Mouse (Mus musculus): Measurements from ENCODE around the gene Slc16a10. TPM values are rescaled to one million over a fixed set of nuclear protein-coding genes. Genes with fewer than 3 reads are reported as not detected.
"Not testable (repeated sequence)": the region's sequence is repeated elsewhere in the genome, so short reads cannot be mapped to it uniquely, and the experiment has no call there.

Slc16a10 gene
- total RNA-seq, 4 experiments from 2014 or later = 19.3 to 24.6 (median 19.9) TPM

DNA sequence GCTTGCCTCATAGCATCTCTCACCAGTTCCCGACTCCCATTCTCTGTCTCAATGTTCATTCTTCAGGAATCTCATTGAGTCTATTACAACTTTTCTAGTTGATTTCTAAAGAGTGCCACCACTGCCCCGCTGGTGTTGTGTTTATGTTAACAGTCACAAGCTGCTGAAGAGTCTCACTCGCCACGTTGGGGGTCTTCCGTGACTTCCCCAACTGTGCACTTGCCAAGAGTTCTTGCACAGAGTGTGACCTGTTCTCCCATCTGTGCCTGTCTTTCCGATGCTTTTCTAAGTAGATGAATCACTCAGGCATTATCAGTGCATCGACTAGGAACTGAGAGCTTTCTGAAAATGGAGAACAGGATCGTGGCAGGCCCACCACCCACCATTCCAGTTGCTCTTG is 114.0 kb downstream of the Slc16a10 start:
- no peak for DNase-seq (ENCODE audit: low spot score)

DNA sequence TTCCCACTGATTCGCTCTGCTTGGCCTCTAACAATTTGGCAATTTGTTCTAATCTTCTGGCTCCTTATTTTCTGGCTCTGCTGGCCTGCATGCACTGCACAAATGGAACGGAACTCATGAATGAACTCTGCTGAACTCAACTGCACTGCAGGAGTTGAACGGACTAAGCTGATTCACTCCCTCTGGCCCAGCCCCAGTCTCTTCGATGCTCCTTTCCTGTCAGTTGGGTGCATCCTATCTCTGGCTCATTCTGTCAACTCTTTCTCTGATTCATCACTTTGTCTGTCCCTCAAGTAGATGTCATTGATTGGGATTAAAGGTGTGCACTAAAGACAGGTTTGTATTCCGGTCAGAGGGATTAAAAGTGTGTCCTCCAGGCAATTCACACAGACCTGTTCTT is 115.5 kb downstream of the Slc16a10 start:
- DNase-seq (ENCODE audit: low spot score) = no peak

DNA sequence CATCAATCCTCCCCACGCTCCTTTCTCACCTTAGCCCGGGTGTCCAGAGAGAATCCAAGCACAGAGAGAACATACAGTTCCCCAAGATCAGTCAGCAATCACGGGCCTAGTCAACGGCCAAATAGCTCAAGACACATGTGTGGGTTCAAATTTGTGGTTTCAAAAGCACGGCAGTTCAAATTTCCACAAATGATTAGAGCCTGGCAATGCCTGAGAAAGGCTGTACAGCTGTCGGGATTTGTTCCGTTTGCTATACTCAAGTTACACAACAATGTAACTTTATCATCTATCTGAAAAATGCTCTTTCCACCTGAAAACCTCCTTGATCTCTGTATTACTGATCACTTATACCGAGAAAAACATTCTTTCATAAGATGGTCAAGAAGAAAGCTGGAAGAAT is 116.5 kb downstream of the Slc16a10 start:
- no peak for DNase-seq (ENCODE audit: low spot score)

DNA sequence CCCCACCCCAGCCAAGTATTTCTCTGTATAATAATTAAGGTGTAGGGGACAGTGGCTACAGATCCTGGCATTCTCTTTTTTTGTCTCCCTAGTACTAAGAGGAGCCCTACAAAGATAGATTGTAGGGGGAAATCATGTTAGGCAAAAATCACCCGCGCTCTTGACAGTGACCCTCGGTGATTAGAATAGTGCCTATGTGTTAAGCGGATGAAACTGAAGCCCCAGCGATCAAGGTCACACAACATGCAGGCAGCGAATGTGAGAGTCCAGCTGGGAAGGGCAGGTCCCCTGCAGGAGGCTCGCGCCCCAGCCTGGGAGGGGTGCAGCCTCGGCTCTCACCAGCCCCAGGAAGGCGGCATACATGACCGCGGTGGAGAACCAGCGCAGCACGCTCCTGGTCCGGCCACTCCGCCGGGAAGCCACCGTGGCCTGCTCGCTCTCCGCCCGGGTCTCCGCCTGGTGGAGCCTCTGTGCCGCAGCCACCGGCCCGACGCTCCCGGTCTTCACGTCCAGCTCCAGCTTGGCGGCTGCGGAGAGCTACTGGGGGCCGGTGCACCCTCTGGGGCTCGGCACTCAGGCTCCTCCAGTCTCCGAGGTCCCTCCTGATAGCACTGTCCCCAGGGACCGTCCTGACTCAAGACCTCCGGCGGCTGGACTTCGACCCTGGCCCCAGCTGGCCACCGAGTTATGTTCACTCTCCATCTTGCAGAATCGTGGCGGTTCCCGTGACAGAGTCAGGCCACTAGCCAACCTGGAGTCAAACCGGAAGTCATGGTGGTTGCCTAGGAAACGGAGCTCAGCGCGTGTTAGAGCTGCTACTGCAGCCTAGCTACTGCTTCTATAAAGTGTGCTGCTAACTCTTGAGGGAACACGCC is 117.3 kb downstream of the Slc16a10 start, which contains the start of gene Mfsd4b1:
Mfsd4b1 (minus strand) TSS at position 715 of the 875 bp plus-strand sequence.
- DNase-seq (ENCODE audit: low spot score) = peak; percentile 82

DNA sequence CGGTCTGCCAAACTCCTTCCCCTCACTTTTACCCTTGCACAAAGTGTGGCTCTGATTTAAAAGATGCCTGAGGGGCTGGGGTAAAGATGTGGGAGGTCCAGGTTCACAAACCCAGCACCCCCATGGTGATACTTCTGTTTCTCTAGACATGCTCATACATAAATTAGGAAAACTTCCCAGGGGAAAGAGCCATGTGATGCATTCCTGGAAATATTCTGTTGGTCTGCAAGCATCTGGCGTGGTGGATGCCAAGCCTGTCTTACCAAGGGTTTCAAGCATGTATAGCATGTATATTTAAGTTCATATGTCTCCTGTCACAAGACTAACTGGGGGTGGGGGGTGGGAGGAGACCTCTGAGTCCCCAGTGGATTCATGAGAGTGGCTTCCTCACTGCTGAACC is 121.7 kb downstream of the Slc16a10 start:
- no peak for DNase-seq (ENCODE audit: low spot score)

DNA sequence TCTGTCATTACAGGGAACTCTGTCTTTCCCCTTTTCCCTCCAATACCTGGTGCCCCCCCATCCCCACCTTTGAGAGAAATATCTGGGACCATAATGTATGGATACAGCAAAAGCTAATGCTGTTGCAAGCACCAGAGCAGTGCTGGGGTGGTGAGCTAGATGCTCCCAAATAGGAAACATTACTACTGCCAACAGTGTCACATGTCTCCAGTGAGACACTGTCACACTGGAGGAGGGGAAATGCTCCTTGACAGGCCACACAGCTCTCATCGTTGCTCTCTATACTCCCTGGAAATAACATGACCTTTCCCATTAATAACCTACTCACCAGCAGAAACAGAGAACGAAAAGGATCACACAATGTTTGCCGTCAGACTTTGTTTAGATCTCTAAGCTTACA is 122.6 kb downstream of the Slc16a10 start:
- peak; percentile 30 for DNase-seq (ENCODE audit: low spot score)

DNA sequence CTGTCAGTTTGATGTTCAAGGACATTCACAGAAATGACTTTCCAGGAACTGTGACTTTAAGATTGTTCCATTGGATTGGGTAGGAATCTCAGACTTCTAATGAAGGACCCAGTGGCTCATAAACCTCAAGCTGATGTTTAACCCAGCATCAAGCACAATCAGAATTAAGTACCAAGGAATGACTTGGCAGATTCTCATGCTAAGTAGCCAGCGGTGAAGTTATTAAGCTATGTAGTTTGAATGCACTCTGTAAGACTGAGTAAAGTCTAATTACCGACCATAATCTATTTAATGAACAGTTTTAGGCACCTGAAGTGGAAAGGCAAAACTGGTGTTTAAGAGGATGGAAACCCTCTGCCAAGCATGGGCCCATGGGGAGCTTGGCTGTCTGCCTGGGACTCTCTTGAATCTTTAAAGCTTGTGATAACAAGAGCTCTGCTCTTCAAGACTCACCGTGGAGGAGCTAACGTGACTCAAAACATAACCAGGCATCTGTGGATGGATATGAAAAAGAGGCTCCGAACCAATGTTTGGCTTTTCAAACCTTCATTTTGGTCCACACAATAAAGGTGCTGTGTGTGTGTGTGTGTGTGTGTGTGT is 123.7 kb downstream of the Slc16a10 start:
- peak; percentile 27 for DNase-seq (ENCODE audit: low spot score)

DNA sequence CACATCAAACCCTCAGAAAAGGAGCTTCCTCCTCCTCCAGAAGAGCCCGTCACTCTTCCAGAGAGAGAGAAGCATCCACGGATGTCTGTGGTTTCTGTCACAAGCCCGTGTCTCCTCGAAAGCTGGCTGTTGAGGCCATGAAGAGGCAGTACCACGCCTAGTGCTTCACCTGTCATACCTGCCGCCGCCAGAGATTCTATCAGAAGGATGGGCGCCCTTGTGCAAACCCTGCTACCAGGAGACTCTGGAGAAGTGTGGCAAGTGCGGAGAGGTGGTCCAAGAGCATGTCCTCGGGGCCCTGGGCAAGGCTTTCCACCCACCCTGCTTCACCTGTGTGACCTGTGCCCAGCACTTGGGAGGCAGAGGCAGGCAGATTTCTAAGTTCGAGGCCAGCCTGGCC is 132.5 kb downstream of the Slc16a10 start:
- no peak for DNase-seq (ENCODE audit: low spot score)

DNA sequence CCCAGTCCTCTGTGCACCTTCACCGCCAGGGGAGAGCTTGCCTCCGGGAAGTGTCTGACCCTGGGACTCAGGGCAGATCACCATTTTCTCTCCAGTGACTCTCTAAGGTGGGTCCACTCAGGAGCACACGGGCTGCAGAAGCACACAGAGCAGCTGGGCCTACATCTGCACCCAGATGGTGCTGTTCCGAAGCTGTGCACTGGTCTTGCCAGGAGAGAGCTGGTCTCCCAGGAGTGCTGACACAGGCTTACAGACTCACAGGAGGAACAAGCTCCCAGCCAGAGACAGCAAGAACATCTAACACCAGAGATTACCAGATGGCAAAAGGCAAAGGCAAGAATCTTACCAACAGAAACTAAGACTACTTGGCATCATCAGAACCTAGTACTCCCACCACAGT is 133.2 kb downstream of the Slc16a10 start:
- not testable (repeated sequence) for DNase-seq (ENCODE audit: low spot score)

DNA sequence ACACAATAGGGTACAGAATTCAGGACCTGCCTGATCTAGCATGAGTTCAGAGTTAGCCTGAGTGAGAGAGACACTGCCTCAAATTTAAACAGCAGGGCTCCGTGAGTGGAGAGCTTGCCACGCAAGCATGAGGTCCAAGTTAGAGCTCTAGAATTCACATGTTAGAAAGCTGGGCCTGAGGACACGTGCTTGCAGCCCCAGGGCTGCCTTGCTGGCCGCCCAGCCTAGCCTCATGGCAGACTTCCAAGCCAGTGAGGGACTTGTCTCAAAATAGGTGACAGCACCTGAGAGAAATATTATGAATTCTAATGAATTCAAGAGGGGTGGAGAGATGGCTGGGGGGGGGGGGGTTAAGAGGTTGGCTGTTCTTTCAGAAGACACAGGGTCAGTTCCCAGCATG is 134.1 kb downstream of the Slc16a10 start:
- DNase-seq (ENCODE audit: low spot score) = no peak

DNA sequence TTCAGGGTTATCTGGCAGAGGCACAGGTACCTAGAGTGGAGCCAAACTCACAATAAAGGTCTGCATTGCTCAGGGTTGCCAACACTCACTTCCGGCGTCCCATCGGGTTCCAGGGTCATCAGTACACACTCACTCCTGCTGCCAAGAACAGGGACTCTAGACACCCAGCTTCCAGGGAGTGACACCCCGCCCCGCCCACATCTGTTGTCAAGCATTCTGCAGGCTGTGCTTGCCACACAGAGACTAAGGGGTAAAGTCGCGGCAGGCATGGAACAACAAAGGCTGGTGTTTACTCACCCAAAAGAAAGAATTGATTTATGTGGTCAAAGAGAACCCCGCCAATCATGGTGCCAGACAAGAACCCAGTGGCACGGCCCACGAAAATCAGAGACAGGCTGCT is 135.1 kb downstream of the Slc16a10 start:
- DNase-seq (ENCODE audit: low spot score) = no peak

DNA sequence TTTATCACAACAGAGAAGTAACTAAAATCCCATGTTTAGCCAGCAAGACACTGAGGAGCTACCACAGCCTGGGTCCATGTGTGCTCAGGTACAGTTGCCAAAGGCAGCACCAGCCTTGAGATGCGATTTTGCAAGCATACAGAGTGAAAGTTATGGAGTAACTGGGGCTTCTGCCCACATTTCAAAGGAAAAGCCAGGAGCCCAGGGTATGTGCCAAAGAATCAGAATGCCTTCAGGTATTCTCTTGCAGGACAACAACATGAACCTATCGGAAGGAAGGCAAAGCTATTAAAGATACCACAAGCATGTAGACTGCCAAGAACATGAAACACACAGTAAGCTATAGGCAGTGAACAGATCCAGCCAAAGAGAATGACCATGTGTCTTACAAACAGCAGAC is 141.3 kb downstream of the Slc16a10 start:
- no peak for DNase-seq (ENCODE audit: low spot score)

DNA sequence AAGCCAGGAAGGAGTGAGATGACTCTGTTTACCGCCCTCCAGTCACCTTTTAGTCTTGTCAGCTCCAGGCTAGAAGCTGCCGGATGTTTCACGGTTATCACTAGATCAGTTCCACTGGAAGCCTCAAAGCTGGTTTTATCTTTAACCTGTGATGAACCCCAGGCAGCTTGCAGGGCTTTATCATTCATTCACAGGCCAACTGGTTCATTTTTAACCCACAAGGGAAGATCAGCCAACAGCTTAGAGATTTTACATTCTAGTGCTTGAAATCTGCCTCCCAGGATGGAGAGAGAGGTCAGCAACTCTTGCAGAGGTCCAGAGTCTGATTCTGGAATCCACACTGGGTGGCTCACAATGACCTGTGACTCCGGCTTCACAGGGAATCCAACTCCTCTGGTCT is 150.9 kb downstream of the Slc16a10 start:
- DNase-seq (ENCODE audit: low spot score) = no peak

DNA sequence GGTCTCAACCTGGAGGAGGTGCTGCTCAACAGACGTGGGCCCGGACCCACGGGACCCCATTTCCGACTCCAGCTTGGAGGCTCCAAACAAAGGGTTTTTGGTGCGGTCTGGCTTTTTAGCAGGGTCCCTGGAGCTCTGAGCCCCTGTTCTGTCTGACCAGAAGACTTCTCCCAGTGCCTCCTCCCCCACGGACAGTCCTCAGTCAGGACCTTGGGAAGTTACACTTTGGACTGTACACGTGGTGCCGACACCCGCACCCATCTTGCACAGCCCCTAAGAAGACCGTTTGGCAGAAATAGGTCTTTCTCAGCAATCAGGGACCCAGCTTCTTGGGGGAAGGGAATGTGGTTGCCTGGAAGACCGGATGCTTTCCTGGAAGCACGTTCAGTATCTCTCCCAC is 155.6 kb downstream of the Slc16a10 start, which contains the start of gene Mfsd4b5:
Mfsd4b5 (minus strand) TSS at position 181 of the 400 bp plus-strand sequence.
- no peak for DNase-seq (ENCODE audit: low spot score)

Other genes with a start within 250 kb of the Slc16a10 start
- 1 to 10 TPM; 3.4 to 4.4 (median 3.7) TPM for gene Mfsd4b4, start 243.0 kb downstream of the Slc16a10 start, total RNA-seq (2022)
- under 1 TPM in 2 of 4 experiments, not detected in 2; 0.16 to 0.20 TPM for gene Mfsd4b2, start 215.3 kb downstream of the Slc16a10 start, total RNA-seq (2022)
- gene Mfsd4b3, start 182.1 kb downstream of the Slc16a10 start, total RNA-seq (2022) = 1 to 10 TPM; 5.2 to 6.5 (median 5.8) TPM
- under 1 TPM; 0.35 to 0.69 (median 0.46) TPM for gene Mfsd4b5, start 155.6 kb downstream of the Slc16a10 start, total RNA-seq (2022)
- gene Mfsd4b1, start 117.0 kb downstream of the Slc16a10 start, total RNA-seq (2022) = 1 to 10 TPM; 1.8 to 3.5 (median 2.1) TPM
- gene Rpf2, start 104.8 kb upstream of the Slc16a10 start, total RNA-seq (2022) = 10 to 100 TPM; 10.4 to 15.2 (median 11.7) TPM
- 10 to 100 TPM; 24.7 to 31.0 (median 25.1) TPM for gene Gtf3c6, start 115.8 kb upstream of the Slc16a10 start, total RNA-seq (2022)
- 100 to 1,000 TPM in 3 of 4 experiments, 10 to 100 TPM in 1; 87.6 to 131 (median 118) TPM for gene Amd1, start 159.9 kb upstream of the Slc16a10 start, total RNA-seq (2022)
- 10 to 100 TPM; 12.1 to 13.7 (median 13.4) TPM for gene Cdk19, start 197.3 kb upstream of the Slc16a10 start, total RNA-seq (2022)

Data from heart, adult 8-10 months (tissue).